Mouse (Mus musculus) forebrain, embryonic 14.5 days (tissue): ENCODE results near the gene Map1lc3b. TPM values are rescaled to one million over a fixed set of nuclear protein-coding genes. Genes with fewer than 3 reads are reported as not detected.

Experiments
- ATAC-seq: fragments of 200-750 bp; cut with Nextera tagmentation; 2 replicates; pipeline ENCODE4 v1.8.0; 2017; ENCODE audit warnings: mild to moderate bottlenecking, moderate library complexity
- DNase-seq: peaks from one replicate; pipeline ENCODE4 v3.0.0-alpha.2; 2015; ENCODE audit warnings: low spot score
- H3K27ac ChIP-seq: fragments of 300-500 bp; sonication (generic); 2 replicates; pipeline ENCODE4 v1.5.1; 2014; ENCODE audit warnings: low read depth, mild to moderate bottlenecking, control low read depth, low read length, moderate library complexity
- H3K27me3 ChIP-seq: fragments of 300-500 bp; sonication (generic); replicated peaks from 2 replicates; pipeline ENCODE4 v1.6.1; 2014; ENCODE audit warnings: low read length, control low read depth, mixed read lengths; ENCODE audit not compliant: control insufficient read depth, insufficient read depth
- H3K36me3 ChIP-seq: fragments of 300-500 bp; sonication (generic); 2 replicates; pipeline ENCODE4 v1.6.1; 2014; ENCODE audit warnings: low read length, control low read depth; ENCODE audit not compliant: control insufficient read depth, insufficient read depth
- H3K4me1 ChIP-seq: fragments of 300-500 bp; sonication (generic); 2 replicates; pipeline ENCODE4 v1.6.1; 2014; ENCODE audit warnings: antibody characterized with exemption, low read length, control low read depth; ENCODE audit not compliant: control insufficient read depth, insufficient read depth
- H3K4me2 ChIP-seq: fragments of 300-500 bp; sonication (generic); 2 replicates; pipeline ENCODE4 v1.6.1; 2014; ENCODE audit warnings: mild to moderate bottlenecking, control low read depth, low read length
- H3K4me3 ChIP-seq: fragments of 300-500 bp; sonication (generic); 2 replicates; pipeline ENCODE4 v1.5.1; 2014; ENCODE audit warnings: low read depth, low read length, control low read depth
- H3K9ac ChIP-seq: fragments of 300-500 bp; sonication (generic); 2 replicates; pipeline ENCODE4 v1.6.1; 2014; ENCODE audit warnings: mild to moderate bottlenecking, low read length, control low read depth, moderate library complexity
- H3K9me3 ChIP-seq: fragments of 300-500 bp; sonication (generic); replicated peaks from 2 replicates; pipeline ENCODE4 v1.6.1; 2016; ENCODE audit warnings: low read length, control low read depth, mixed read lengths; ENCODE audit not compliant: control insufficient read depth
- WGBS: fragments of 180-500 bp; shearing (Covaris S2); extraction: QIAGEN DNeasy Blood & Tissue Kit; methylation state at CpG from one replicate; pipeline ENCODE4 v1.1.7; 2014; 5-methylcytosine and 5-hydroxymethylcytosine counted together
- polyA plus RNA-seq: library from polyadenylated mRNA; unstranded; fragments of >200 nt; fragmentation: Nextera tagmentation; extraction: Ambion mirVana; gene quantifications from 2 replicates; pipeline ENCODE4 v1.2.1, GENCODE M21; 2014

Gene Map1lc3b
- polyA plus RNA-seq, 1 experiment from 2014 or later: 435 TPM

DNA sequence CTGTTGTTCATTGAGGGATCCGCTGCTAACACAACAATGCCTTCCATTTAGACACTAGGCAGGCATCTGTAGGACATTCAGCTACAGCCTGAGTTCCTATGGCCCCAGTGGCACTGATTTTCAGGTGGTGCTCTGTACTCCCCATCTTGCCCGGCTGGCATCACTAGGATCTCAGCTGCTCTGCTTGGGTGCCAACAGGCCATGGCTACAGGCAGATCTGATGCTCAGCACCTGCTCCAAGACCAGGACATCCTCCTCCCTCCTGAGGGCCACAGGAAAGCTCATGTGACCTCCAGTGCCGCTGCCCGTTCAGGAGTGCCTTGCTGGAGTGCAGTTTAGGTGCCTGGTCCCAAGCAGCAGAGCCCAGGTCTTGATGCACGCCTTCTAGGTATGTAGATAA is 42.2 kb downstream of the Map1lc3b start:
- Histone ChIP-seq H3K36me3 (peaks cover 12% of the 10 kb centered on the region), H3K4me3 (no peak overlapping the region), H3K27ac (no peak overlapping the region), H3K27me3 (no peaks in the 10 kb centered on the region), H3K9me3 (no peaks in the 10 kb centered on the region), H3K4me2 (no peak overlapping the region), H3K9ac (no peak overlapping the region), H3K4me1 (0 out of 2 replicates have a peak, but pooled peaks cover 3% of the 10 kb centered on the region)
- ATAC-seq: no peak
- DNase-seq: no peak
- WGBS: 88% methylated on average over 5 of the region's 5 CpGs

DNA sequence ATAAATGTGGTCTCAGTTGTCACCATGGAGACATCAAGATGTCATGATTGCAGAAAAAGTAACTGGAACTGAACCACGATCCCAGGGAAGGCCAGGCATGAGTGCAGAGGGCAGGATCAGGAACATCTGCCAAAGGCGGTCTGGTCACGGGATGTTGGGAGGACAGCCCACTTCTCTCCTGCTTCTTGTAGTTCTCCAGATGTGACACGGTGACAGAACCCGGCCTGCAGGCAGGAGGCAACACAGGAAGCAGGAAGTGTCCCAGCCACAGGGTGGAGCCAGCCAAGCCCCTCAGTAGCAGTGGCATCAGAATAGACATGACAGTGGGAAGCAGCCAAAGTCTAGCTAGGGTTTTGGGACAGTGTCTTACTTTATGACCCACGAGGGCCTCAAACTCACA is 45.4 kb downstream of the Map1lc3b start:
- no peak overlapping the region for H3K4me3 ChIP-seq
- H3K4me1 ChIP-seq: 0 out of 2 replicates have a peak, but pooled peaks cover 3% of the 10 kb centered on the region
- no peaks in the 10 kb centered on the region for H3K27me3 ChIP-seq
- no peak overlapping the region for H3K4me2 ChIP-seq
- no peak for DNase-seq
- H3K27ac ChIP-seq: no peak overlapping the region
- 85% methylated on average over 6 of the region's 6 CpGs for whole genome bisulfite sequencing
- H3K36me3 ChIP-seq: no peaks in the 10 kb centered on the region; the same call in 1 of the 2 replicates
- H3K9me3 ChIP-seq: no peaks in the 10 kb centered on the region
- no peak overlapping the region for H3K9ac ChIP-seq
- no peak for ATAC-seq

DNA sequence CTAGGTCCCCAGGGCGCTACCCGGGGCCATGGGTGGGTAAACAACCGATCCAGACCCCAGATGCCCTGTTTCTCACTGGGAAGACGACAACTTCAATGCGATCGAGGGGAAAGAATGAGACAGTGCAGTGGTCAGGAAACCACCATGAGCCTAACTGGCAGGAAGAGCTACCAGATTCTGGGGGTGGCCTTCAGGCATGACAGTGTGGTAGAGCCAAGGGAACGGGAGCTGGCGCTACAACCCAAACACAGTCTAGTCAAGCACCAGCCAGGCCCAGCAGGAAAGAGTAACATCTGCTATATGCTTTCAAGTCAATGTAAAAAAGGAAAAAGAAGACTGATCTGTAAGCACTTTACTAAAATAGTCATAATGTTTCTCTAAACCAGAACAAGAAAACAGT is 46.0 kb downstream of the Map1lc3b start:
- no peak overlapping the region for H3K4me2 ChIP-seq
- WGBS: 91% methylated on average over 8 of the region's 8 CpGs
- no peaks in the 10 kb centered on the region; the same call in 1 of the 2 replicates for H3K36me3 ChIP-seq
- H3K27ac ChIP-seq: no peak overlapping the region
- DNase-seq (no peak), ATAC-seq (no peak)
- H3K9ac ChIP-seq: no peak overlapping the region
- H3K9me3 ChIP-seq: no peaks in the 10 kb centered on the region
- H3K27me3 ChIP-seq: no peaks in the 10 kb centered on the region
- H3K4me1 ChIP-seq: 0 out of 2 replicates have a peak, but pooled peaks cover 3% of the 10 kb centered on the region
- no peak overlapping the region for H3K4me3 ChIP-seq

DNA sequence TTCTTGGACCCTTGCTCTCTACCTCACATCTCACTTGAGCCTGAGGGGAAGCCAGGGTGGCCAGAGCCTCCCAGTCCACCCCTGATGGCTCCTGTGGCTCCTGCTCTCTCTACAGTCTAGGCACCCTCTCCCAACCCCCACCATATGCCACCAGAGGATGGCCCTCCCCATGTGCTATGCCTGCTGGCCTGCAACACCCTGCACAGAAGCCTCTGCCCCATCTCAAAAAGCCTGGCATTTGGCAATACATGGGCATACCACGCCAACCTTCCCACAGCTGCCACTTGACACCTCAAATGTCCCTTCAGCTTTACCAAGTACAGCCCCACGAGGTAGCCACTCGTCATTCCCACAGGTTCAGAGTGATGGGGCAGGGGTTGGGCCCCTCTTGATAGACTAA is 52.6 kb downstream of the Map1lc3b start:
- Histone ChIP-seq H3K4me3 (no peak overlapping the region), H3K9me3 (no peaks in the 10 kb centered on the region), H3K9ac (no peak overlapping the region), H3K36me3 (peaks cover 5% of the 10 kb centered on the region; the same call in 1 of the 2 replicates), H3K4me2 (no peak overlapping the region), H3K4me1 (peaks cover 37% of the 10 kb centered on the region), H3K27me3 (no peaks in the 10 kb centered on the region), H3K27ac (peak overlapping the region; percentile 54; the same call in 1 of the 2 replicates)
- DNase-seq (no peak), ATAC-seq (no peak)
- WGBS: 68% methylated on average over 3 of the region's 3 CpGs

DNA sequence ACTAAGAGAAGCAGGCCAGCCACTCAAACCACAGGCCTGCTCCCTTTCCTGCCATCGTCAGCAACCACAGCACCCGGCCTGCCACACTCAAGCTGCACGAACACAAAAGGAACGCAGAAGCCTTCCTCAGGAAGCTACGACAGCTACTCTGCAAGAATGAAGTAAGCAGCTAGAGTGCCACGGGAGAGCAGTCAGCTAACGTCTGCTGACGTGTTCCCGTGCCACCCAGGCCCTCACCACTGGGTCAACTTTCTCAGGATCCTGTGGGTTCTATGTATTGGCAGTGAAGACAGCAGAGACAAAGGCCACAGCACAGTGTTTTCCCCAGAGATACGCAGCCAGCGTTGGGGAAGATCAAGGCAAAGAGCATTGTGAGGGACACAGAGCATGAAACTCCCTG is 53.2 kb downstream of the Map1lc3b start:
- no peaks in the 10 kb centered on the region for H3K9me3 ChIP-seq
- DNase-seq (no peak), ATAC-seq (no peak)
- H3K9ac ChIP-seq: peak overlapping the region; percentile 35; the same call in 1 of the 2 replicates
- 59% methylated on average over 11 of the region's 11 CpGs for WGBS
- 0 out of 2 replicates have a peak overlapping the region, but pooled peaks have one; percentile 12 for H3K4me2 ChIP-seq
- H3K27me3 ChIP-seq: no peaks in the 10 kb centered on the region
- no peak overlapping the region for H3K4me3 ChIP-seq
- peaks cover 5% of the 10 kb centered on the region; the same call in 1 of the 2 replicates for H3K36me3 ChIP-seq
- H3K4me1 ChIP-seq: peaks cover 42% of the 10 kb centered on the region
- H3K27ac ChIP-seq: peak overlapping the region; percentile 54; the same call in 1 of the 2 replicates

DNA sequence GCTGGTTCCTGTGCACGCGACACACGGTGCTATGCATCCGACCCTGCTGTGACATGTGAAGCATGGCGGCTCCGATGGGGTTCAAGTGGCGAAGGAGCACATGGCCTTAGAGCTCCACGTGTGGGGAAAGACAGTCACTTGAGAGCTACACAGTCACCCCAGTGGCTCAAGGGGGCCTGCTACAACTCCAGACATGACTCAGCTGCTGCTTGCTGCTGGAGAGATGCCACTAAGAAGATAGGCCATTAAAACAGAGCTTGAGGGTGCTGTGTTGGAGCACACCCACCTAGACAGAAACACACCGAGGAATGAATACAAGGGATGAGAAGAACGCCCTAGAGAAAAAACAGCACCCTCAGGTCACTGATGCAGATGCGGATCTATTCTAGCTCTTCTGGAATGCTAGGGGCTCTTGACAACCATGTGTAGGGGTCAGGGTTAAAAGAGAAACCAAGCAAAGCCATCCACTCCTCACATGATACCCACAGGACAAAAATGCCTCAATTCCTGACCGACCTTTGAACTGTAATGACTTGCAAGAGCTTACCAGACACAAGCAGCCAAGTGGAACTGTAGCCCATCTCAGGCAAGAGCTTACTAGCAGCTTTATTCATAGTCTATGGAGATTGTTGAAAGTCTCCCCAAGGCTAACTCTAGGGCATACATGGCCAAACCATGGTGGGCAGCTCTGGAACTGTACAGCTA is 57.5 kb downstream of the Map1lc3b start:
- Histone ChIP-seq H3K27me3 (no peaks in the 10 kb centered on the region), H3K9me3 (no peaks in the 10 kb centered on the region), H3K27ac (no peak overlapping the region), H3K4me2 (no peak overlapping the region; the same call in 1 of the 2 replicates), H3K36me3 (peaks cover 10% of the 10 kb centered on the region; the same call in 1 of the 2 replicates), H3K4me3 (no peak overlapping the region), H3K9ac (0 out of 2 replicates have a peak overlapping the region, but pooled peaks have one; percentile 82), H3K4me1 (peaks cover 61% of the 10 kb centered on the region)
- ATAC-seq: no peak
- 91% methylated on average over 12 of the region's 12 CpGs for WGBS
- DNase-seq: no peak

Other genes with a start within 250 kb of the Map1lc3b start
- gene 1700018B08Rik, start 46.0 kb upstream of the Map1lc3b start, polyA plus RNA-seq: not detected in 2 replicates
- 17.5 and 26.3 TPM in 2 replicates for gene Fbxo31, start 11.6 kb upstream of the Map1lc3b start, polyA plus RNA-seq
- gene Zcchc14, start 62.5 kb downstream of the Map1lc3b start, polyA plus RNA-seq: 40.9 and 44.9 TPM in 2 replicates
- gene Jph3, start 139.3 kb downstream of the Map1lc3b start, polyA plus RNA-seq: 44.1 and 55.9 TPM in 2 replicates
- gene Klhdc4, start 239.2 kb downstream of the Map1lc3b start, polyA plus RNA-seq: 40.3 and 41.3 TPM in 2 replicates